Mouse (Mus musculus) leukemia stem cell, adult 10-12 weeks (primary cell): ENCODE measurements around the gene Chst12. TPM values are rescaled to one million over a fixed set of nuclear protein-coding genes. Genes with fewer than 3 reads are reported as not detected.

Experiments used
- polyA plus RNA-seq: library from polyadenylated mRNA; stranded (reverse); fragments of >175 nt; gene quantifications from 2 replicates; pipeline ENCODE4 v1.2.3, GENCODE M21; 2012; ENCODE audit warnings: low replicate concordance

Chst12 gene
- 15.5 and 23.9 TPM in 2 replicates for polyA plus RNA-seq

GRCm38 (mm10) chr5:140505208-140505780, at the start of gene Chst12:
Gene Chst12 (plus strand): TSS chr5:140505550.

GRCm38 (mm10) chr5:140564896-140565295, 59.5 kb downstream of the Chst12 start, which contains the start of gene Grifin:
Gene Grifin (minus strand): TSS chr5:140565071.

Other genes starting within 250 kb of the Chst12 start
- gene Mad1l1, start 184.0 kb upstream of the Chst12 start, polyA plus RNA-seq: 9.8 and 12.7 TPM in 2 replicates
- 2.6 and 12.1 TPM in 2 replicates for gene Nudt1, start 183.9 kb upstream of the Chst12 start, polyA plus RNA-seq
- 4.8 and 7.4 TPM in 2 replicates for gene Mrm2, start 173.7 kb upstream of the Chst12 start, polyA plus RNA-seq
- gene Snx8, start 116.3 kb upstream of the Chst12 start, polyA plus RNA-seq: 30.4 and 38.9 TPM in 2 replicates
- gene Eif3b, start 86.2 kb upstream of the Chst12 start, polyA plus RNA-seq: 94.0 and 113 TPM in 2 replicates
- 0.15 and 0.17 TPM in 2 replicates for gene Gm4869, start 59.9 kb upstream of the Chst12 start, polyA plus RNA-seq
- gene Grifin, start 59.5 kb downstream of the Chst12 start, polyA plus RNA-seq: 0.66 TPM in 1 of 2 replicates, not detected in the other
- 56.9 and 84.0 TPM in 2 replicates for gene Lfng, start 101.8 kb downstream of the Chst12 start, polyA plus RNA-seq
- 131 and 156 TPM in 2 replicates for gene Ttyh3, start 143.5 kb downstream of the Chst12 start, polyA plus RNA-seq
- 6.1 and 8.2 TPM in 2 replicates for gene Iqce, start 196.8 kb downstream of the Chst12 start, polyA plus RNA-seq
- gene Brat1, start 199.5 kb downstream of the Chst12 start, polyA plus RNA-seq: 21.0 and 40.8 TPM in 2 replicates
- 4.8 and 7.2 TPM in 2 replicates for gene Amz1, start 218.6 kb downstream of the Chst12 start, polyA plus RNA-seq